Mouse (Mus musculus): ENCODE measurements around the gene Cldn14.
A peak's percentile ranks its signal among the peaks of the same experiment; 100 is the strongest.
"Not testable (repeated sequence)": the region's sequence is repeated elsewhere in the genome, so short reads cannot be mapped to it uniquely, and the experiment has no call there.

The Cldn14 gene

DNA sequence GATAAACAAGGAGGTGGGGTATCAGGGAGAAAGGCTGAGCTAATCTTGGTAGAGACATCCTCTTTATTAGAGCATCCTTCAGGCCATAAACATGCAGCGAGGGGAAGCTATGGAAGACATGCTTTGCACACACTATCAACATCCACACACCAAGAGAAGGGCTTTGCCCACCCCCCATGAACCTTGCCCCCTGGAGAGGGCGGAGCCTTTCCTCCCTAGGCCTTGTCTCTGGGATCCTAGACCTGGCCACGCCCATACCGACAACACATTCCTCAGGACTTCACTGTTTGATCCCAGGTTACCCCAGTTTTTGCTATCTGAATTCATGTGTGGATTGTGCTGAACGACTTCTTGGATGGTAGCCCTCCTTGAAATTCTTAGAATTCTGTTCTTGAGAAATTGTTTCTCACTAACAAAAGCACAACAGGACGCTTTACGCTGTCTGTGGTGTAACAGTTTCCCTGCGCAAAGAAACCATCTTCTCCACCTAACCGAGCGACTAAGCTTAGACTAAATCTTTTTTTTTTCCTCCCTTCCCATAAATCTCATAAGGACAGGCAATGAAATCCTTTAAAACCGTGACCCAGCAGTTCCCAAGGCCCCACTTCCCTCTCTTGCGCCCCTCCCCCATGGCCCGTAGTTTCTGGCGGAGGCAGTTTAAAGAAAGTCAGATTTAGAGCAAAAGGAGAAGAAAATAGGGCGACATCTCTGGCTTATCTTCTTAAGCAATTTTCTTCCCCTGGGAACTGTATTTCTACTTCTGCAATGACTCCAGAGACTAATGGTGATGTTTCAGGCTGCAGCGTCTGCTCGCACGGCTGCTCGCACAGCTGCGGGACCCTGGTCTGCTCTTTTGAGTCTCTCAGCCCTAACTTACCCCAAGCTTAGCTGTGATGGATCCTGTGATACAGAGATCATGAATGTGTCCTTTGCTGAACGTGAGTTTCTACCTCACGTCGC lies 1.7 kb downstream of the Cldn14 start:
- DNase-seq = no peak

DNA sequence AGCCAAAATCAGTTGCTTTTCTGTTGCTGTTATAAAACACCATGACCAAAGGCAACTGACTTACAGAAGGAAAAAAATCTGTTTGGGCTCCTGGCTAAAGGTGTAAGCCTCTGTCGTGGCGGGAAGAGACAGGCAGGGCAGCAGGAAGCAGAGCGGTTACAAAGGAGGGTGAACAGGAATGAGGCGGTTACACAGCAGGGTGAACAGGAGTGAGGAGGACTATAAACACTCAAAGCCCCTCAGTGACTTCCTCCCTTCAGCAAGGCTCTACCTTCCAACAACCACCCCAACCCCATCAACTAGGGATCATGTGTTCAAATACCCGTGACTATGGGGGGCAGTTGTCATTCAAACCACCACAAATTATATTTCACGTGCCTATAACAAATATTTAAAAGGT lies 5.2 kb downstream of the Cldn14 start:
- no peak for DNase-seq

DNA sequence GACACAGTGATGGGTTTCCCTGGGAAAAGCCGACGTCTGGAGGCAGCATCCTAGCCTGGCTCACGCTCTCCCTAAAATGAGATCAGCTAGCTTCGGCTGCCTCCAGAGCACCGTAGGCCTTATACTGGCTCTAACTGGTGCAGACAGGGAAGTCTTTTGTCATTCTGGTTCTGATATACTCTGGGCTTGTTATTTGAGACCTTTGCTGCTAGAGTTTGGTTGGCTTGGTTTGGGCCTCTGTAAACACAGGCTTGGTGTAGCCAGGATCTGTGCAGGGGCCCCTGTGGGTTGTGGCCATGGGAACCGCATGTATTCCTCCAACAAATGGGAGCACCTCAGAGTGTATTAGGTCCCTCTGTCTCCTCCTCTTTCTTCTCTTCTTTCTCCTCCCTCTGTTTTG lies 7.3 kb downstream of the Cldn14 start:
- DNase-seq = no peak

DNA sequence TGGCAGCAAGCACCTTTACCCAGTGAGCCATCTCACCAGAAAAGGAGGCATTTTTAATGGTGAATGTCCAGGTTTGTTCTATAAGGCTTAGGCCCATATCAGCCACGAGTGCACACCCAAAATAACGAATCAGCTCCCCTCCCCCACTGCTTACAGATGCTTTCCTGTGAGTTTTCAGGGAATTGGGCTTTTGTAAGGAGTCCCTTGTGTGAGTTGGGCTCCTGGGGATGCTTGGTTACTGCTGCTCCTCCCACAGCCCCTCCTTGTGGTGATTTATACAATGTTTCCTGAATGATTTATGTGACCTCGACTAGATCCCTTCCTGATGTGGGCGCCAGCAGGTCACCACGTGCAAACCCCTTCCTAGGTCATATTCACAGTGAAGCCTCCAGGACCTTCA lies 9.7 kb downstream of the Cldn14 start:
- no peak for DNase-seq

DNA sequence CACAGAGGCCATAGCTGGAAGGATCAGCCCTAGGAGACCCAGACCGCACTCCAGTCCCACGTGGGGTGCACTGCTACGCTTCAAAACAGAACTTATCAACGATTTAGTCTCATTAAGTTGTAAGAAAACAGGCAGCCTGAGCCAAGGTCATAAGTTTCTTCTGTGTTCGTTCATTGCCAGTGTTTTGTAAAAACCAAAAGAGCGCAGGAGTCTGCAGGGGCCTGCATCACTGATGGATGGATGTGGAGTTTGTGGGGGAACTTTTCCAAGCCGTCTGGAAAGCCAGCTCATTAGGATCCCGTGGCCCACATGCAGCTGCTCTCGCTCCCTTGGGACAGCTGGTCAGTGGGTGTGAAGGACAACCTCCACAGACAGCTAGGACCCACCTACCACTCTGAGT lies 25.1 kb downstream of the Cldn14 start:
- peak; percentile 35 for DNase-seq

DNA sequence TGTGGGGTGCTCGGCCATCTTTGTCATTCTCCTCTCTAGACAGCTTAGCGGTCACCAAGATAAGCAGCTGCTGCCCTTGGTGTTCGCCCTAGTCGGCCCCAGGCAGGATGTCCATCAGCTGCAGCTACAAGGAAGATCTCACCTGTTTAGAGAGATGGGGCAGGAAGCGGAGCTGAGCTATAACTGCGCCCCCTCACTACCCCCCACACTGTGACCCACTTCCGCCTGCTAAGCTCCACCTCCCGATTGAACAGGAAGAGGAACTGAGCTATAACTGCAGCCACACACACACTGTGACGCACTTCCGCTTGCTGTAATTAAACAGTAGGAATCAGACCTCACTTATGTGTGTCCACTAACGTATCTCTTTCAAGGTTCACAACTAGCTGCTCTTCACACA lies 26.3 kb downstream of the Cldn14 start:
- DNase-seq = no peak

DNA sequence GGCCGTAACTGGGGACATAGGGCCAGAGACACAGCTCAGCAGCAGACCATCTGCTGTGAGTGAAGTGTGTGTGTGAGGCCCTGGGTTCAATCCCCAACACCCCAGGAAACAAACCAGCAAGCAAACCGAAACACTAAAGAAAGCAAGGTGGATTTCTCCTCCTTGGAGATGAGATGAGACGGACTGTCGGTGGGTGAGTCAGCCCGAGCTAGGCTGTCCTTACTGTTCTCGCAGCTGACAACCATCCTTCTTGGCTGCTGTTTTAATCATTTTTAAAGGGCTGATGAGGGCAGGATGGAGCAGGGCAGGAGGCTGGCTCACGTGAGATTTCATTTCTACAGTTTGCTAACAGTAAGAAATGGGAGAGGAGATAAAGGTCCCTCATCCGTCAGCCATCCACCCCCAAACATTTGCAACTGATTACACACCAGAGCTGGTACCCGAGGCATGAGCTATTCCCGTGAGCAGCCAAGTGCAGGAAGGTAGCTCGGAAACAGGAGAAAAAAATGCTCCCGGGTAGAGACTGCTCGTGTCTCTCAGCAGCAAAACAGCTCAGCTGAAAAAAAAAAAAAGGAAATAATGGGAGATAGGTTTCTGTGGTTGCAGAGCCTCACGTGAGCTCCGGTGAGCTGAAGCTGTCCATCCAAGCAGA lies 27.3 kb downstream of the Cldn14 start:
- DNase-seq = no peak

DNA sequence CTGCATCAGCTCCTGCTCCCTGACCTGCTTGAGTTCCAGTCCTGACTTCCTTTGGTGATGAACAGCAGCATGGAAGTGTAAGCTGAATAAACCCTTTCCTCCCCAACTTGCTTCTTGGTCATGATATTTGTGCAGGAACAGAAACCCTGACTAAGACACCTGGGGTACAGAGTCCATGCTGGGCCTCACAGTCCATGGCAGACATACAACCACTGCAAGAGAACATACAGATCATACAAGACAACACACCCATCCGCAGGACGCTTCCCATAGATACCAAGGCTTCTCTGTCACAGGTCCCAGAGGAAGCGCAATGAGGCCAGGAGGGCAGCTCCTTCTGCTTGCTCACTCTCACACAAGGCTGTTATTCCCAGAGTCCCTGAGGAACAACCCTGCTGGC lies 28.3 kb downstream of the Cldn14 start:
- not testable (repeated sequence) for DNase-seq

DNA sequence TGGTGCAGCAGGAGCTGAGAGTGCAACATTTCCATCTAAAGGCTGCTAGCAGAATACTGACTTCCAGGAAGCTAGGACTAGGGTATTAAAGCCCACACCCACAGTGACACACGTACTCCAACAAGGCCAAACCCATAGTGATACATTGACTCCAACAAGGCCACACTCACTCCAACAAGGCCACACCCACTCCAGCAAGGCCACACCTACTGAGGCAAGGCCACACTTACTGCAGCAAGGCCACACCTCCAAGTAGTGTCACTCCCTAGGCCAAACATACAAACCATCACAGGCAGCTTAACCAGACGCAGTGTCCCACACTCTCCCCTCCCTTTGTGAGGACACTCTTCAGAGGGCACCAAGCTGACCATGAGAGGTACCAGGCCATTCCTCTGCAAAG lies 29.3 kb downstream of the Cldn14 start:
- no peak for DNase-seq

DNA sequence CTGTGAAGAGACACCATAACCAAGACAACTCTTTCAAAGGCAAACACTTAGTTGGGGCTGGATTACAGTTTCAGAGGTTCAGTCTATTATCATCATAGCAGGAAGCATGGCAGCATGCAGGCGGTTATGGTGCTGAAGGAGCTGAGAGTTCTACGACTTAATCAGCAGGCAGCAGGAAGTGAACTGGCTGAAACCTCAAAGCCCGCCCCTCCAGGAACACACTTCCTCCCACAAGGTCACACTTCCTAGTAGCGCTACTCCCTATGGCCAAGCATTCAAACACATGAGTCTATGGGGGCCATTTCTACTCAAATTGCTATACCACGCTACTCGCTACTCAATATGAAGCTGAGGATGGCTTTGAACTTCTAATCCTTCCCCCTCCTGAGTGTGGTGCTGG lies 31.1 kb downstream of the Cldn14 start:
- DNase-seq = no peak

DNA sequence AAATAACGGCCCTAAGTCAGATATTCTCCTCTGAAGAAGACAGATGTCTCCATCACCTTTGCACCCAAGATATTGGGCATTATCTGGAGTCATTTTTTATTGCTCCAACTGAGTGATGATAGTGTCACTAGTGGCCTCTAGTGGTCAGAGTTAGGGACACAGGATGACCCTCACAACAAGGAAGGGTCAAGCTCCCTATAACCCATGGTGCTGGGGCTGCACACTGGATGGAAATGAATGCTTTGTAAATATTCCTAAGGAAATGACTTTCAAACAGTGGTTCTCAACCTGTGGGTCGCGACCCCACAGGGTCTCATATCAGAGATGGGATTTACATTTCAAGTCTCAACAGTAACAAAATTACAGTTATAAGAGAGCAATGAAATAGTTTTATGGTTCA lies 31.7 kb downstream of the Cldn14 start:
- DNase-seq = no peak

DNA sequence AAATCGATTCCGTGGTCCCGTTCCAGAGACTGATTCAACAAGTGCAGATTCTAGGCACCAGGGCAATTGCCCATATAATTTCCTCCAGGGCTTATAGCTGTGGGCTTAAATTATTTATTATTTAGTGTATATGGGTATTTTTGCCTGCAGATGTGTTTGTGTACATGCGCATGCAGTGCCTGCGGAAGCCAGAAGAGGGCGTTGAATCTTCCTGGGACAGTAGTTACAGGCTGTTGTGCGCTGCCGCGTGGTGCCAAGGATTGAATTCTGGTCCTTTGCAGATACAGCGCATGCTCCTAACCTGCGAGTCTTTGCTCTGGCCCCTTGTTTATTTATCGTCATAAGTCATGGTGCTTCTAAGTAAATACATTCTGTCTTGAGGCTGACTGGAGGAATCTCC lies 33.2 kb downstream of the Cldn14 start:
- no peak for DNase-seq

DNA sequence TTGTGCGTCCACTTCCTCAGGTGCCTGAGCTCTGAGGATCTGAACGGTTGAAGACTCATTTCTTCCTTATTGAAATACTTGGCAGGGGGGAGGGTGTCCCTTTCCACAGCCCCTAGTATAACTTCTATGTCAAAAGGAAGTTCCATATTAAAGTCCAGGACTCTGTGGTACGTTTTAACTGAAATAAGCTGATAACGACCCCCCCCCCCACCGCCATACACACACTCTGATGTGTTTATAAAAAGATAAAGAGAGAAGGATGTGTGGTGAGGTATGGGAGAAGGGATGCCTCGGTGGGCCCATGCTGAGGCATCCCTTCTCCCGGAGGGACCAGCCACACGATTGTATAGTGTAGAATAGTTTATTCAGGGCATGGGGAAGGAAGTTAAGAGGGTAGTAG lies 34.4 kb downstream of the Cldn14 start:
- DNase-seq = no peak

DNA sequence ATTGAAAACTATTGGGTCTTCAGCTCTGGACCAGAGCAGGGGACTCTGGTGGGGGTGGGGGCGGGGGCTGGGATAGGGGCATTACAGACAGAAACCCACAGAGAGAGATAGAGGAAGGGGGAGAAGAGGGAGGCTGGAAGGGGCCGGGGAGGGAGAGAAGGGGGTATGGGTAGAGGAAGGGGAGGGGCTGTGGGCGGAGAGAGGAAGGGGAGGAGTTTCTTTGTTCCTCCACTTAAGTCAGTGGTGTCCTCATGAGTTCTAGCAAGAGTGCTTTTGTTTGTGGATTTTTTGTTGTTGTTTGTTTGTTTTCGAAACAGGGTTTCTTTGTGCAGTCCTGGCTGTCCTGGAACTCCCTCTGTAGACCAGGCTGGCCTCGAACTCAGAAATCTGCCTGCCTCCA lies 35.1 kb downstream of the Cldn14 start:
- no peak for DNase-seq

DNA sequence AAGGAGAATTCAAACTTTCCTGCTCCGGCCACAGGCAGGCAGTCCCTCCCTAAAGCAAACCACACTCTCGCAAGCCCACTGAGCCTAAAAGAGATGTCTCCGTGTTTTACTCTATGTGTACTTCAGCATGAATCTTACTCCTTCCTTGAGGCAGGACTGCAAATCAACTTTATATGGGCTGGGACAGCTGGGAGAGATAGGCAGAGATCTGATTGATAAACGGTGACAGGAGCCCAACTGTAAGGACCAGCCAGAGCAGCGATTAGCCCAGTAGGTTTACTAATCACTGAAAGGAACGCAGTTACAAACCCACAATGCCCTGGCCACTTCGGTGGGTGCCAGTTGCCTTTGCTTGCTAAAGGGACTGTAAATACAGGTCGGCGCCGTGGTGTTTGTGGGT lies 35.5 kb downstream of the Cldn14 start:
- no peak for DNase-seq

DNA sequence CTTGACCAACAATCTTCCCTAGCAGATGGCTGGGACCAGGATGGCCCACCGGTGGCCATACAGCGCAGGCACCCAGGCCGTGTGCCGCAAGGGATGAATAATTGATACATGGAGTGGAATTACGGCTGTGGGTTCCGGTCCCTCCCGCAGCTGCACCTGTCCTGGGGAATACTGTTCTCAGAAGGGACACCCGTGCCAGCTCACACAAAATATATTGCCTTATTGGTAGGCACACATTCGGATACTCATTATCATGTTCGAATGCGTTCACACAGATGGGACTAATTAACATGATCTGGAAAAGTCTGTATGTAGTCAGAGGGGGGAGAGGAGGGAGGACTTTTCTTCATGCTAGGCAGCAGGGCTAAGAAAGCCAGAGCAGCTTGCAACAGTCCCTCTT lies 37.6 kb downstream of the Cldn14 start:
- DNase-seq = no peak

DNA sequence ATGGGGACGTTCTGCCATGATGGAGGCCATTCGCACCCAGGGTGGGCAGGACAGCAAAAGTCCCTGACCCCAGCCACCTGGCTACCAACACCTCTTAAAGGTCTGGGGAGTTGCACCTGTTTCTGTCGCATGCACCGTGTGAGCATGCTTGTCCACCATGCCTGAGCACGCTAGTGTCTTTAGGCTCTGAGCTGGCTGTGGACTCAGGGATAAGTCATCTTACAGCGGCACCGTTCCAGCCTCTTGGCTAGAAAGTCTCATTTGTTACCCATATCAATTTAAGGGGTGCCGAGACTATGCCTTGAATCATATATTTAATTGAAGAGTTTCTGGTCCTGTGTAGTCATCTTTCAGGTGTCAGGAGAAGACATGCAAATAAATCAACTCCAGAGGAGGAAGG lies 40.7 kb downstream of the Cldn14 start:
- no peak for DNase-seq

DNA sequence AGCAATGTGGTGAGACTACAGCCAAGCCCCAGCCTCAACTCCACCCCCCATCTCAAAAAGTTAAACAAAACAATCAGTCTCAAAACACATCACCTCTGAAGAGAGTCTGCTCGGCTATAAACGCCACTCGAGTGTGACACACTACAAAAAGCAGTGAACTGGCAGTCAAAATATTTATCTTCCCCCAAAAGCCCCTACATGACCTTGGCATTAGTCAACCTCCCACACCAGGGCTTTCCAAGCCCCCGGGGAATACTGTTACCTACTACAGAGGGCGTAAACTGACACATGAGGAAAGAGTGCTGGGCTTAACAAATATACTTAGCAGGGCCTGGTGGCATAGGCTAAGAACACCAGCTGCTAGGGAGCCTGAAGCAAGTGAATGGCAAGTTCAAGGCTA lies 46.4 kb downstream of the Cldn14 start:
- DNase-seq = no peak

DNA sequence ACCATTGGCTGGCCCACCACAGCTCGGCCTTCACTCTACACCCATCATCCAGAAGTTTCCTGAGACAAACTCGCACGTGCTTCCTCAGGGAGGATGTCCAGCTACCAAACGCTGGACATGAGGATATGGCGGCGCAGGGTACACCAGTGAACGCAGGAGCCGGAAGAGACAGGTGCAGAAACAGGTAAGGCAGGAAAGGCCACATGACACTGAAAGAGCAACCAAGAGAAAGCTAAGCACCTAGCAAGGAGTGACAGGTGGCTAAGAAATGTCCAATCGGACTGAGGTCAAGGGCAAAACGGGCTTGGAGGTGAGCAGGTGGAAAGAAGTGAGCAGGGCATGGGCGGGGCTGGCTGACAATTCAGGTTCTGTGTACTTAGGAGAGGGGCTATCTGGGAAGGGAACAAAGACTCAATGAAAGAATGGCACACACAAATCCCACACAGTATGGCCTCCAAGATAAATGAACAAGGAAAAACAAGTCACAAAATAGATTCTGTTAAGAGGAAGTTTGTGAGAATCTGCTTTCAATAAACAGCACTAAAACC lies 47.5 kb downstream of the Cldn14 start:
- DNase-seq = no peak

DNA sequence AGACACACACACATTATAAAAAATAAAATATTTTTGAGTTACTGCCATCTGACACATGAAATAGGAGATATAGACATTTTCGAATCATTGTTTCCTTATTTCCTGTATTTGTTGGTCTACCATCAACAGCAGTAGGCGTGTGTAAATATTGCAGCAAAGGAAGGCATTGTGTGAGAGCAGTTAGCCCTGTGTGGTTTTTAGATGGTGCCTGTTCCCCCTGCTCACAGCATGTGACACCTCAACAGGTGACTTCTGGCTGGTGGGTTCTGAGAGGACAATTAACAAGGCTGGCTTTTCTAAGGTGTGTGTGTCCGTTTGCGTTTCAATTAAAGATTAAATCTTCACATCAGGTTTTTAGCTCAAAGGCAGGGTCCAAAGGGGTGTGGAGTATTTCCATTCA lies 48.1 kb downstream of the Cldn14 start:
- no peak for DNase-seq

DNA sequence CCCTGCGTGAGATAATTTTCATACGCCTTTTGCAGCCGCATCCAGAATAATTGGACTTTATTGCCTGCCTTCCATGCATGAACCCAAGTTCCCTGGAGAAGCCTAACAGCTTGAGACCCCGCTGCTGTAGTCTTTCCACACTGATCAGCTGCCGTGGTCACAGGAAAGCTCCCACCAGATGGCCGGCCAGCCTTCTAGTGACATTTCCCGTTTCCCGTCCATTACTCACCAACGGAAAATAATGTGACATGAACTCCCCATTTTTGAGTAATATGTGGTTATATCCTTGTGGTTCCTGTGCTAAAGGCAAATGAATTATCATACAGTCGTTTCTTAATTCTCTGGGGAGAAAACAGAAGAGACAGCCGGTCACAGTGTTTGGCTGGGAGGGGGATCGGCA lies 51.2 kb downstream of the Cldn14 start:
- no peak for DNase-seq

DNA sequence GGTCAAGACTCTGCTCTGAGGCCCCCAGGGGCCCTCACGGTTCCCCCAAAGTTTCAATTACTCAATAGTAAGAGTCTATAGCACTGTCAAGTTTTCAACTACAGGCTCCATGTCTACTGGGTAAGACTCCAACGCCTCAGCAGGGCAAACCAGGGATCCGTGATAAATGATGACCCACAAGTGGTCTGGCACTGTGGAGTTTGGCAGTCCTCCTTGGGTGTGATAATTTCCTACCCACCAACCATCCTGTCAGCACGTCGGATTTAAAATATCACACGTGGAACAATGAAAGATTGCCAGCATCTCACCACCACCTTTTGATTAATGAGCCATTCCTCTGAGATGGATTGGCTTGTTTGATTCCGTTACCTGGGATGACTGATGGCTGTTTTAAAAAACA lies 51.7 kb downstream of the Cldn14 start:
- DNase-seq = no peak

DNA sequence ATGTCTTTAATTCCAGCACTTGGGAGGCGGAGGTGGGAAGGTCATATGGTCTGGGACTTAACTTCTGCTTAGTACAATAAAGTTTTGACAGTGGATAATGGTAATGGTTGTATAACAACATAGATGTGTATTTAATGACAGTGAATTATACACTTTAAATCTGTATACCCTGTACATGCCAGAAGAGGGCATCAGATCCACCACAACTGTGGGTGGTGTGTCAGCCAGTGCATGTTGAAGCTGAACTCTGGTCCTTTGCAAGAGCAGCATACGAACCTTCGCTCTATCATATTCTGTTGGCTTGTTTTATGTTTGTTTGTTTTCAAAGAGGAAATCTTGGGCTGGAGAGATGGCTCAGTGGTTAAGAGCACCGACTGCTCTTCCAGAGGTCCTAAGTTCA lies 61.2 kb downstream of the Cldn14 start:
- no peak for DNase-seq

DNA sequence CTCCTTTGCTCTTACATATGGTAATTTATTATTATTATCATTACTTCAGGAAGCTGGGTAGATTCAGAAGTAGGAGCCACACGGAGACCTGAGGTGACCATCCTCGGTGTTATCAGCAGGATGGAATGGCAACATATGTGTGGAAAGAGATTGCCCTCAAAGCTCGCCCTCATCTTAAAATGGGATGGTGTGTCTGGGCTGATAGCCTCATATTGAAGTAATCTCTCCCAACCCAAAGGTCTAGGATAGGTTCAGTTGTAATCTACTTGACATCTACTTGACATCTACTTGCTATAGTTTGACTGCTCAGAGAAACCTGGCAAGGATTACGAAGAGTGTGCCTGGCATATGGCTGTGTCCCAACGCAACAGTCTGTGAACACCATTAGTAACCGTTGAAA lies 64.3 kb downstream of the Cldn14 start:
- no peak for DNase-seq
